Mouse (Mus musculus): Measurements from ENCODE around the gene Ddx59.

Gene Ddx59

DNA sequence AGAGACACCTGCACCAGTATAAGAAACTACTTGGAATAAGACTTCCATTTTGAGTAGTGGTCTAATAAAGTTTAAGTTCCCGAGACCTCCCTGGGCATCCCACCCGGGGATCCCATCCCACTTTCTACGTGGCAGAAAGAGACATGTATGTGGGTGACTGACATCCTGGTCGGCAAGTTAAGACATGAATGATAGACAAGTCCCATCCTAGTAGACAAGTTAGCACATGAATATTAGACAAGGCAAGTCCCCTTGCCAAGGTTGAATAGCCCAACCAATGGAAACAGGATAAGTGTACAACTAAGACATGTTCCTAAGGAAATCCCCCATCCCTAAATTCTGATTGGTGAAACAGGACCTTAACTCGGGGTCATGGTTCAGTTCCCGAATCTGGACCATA, 34.5 kb downstream of the Ddx59 start:
- DNase-seq = no peak

DNA sequence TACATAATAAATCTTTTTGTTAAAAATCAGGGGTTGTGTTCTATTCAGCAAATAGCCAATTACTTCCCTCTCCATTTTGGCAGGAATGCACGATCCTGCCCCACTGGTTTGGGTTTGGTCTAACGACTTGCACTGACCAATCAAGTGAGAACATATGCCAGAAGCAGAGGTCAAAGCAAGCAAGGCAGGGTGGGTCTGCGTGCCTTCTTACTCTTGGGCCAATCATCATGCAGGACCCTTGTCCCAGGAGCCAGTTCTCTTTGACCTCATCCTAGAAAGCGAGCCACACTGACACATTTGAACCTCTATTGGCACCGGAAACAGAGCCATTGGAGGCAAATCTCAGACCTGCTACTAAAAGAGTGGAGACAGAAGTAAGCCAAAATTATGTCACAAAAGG, 35.1 kb downstream of the Ddx59 start:
- no peak for DNase-seq

DNA sequence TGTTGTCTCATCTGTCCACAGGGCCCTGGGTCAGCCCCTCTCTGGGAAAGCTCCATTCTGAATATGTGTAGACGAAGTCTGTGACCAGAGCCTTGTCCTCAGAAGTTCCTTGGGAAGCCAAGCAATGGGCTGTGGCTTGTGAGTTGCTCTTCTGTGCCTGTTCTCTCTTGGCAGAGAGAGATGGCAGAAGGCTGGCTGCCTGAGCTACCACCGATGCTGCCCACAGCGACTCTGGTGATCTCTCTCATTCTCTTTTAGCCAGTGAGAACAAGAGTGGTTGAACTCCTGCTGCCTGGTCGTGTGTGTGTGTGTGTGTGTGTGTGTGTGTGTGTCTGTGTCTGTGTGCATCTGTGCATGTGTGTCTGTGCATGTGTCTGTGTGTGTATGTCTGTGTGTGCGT, 37.4 kb downstream of the Ddx59 start:
- DNase-seq = no peak

DNA sequence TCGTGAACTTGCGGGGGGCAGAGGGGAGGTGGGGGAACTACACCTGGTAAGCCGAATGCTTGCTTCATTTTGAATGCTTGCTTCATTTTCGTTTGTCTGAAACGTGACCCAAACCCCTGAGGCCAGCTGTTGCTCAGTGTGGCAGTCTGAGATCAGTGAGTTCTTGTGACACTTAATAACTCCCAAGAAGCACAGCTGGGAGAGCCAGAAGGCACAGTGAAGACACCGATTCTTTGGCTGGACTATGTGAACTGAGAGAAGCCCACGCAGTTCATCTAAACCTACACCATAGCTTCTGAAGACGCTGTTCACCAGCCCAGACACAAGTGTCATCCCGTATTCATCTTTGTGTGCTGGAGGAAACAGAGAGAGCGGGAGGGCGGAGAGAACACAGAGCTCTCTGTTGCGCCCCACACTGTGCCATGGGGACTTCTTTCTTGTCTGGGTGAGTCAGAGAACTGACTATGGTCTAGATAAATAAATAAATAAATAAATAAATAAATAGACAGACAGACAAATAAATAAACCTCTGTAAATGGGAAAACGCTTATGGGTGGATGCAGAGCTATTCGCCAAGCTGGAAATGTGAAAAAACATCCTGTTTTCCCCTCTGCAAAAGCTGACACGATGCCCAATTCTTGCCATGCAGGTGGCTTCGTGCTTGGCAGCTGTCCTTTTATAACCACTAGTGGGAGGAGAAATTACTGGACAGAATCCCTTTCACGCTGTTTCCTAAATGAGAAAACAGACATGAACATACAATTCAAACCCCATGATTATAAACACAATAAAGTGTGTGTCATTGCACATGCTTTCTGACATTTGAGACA, 40.9 kb downstream of the Ddx59 start:
- DNase-seq = no peak

DNA sequence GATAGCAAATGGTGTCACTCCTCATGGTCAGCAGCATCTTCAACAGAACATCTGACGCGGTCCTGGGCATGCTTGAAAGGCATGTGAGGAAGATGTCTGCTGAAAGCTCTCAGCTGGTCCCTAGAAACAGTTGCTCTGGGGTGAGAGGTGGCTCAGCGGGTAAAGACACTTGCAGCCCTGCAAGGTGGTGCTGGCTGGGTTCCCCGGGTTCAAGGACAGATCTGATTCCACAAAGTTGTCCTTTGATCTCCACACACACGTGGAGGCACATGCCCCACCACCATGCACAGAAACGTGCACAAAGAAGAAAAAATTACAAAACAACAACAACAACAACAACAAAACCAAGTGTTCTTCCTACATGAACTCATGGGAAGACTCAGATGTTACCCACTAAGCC, 41.7 kb downstream of the Ddx59 start:
- DNase-seq = no peak

DNA sequence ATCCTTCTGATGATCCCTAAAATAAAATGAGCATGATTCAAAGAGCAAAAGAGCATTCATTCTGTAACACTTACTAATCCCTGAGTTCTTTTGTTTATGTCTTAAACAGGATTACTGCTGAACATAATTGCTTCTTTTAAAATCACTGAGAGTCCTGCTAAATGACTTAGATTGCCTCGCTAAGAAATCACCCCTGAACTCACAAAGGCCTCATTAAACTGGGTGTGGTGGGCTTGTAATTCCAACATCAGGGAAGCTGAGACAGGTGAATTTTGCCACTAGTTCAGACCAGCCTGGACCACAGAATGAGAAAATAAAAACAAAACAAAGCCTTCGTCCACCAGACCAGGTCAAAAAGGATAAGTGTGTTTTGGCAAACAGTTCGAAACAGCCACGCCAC, 42.3 kb downstream of the Ddx59 start:
- no peak for DNase-seq

DNA sequence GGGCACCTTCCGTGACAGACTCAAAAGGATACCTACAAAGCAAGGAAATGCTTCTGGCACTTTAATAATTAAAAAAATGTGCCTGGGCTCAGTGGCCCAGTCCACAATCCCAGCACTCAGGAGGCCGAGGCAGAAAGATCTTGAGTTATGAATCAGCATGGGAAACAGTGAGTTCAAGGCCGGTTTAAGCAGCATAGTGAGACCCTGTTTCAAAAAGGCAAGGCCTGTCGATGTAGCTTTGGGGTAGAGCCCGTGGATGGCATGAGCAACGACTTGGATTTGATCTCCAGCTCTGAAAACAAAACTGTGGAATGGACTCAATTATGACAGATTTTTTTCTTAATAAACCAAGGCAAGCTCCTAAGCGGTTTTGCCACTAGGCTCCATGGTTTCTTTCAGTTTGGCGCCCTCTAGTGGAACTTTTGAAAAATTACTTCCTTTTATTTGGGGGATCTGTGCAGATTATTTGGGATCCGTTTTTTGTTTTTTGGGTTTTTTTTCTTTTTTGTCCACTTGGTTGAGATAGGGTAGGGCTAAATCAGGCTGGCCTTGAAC, 43.7 kb downstream of the Ddx59 start:
- no peak for DNase-seq

DNA sequence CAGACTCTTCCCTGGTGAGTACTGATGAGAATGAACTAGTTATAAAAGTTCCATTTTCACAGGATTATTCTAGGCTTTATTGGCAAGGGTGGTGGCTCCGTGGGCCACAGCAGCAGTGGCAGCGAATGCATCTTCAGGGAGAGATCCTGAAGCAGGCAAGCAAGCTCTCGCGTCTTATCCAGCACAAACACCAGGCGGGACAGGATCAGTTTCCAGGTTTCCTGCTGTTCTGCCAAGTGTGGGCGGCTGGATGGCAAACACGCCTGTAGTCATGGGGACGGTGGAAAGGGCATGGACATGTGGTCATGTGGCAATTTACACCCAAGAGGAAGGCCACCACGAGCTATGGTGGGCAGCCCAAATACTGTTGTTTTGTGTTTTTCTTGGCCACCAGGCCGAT, 47.4 kb downstream of the Ddx59 start:
- no peak for DNase-seq

DNA sequence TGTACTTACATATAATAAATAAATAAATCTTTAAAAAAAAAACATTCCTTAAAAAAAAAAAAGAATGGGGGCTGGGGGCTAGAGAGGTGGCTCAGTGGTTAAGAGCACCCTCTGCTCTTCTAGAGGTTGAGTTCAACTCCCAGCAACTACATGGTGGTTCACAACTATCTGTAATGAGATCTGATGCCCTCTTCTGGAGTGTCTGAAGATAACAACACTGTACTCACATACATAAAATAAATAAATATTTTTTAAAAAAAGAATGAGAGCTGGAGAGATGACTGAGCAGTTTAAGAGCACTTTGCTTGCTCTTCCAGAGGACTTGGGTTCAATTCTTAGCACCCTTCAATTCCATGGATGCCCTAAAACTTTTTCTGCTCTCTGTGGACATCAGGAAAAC, 50.1 kb downstream of the Ddx59 start:
- no peak for DNase-seq

DNA sequence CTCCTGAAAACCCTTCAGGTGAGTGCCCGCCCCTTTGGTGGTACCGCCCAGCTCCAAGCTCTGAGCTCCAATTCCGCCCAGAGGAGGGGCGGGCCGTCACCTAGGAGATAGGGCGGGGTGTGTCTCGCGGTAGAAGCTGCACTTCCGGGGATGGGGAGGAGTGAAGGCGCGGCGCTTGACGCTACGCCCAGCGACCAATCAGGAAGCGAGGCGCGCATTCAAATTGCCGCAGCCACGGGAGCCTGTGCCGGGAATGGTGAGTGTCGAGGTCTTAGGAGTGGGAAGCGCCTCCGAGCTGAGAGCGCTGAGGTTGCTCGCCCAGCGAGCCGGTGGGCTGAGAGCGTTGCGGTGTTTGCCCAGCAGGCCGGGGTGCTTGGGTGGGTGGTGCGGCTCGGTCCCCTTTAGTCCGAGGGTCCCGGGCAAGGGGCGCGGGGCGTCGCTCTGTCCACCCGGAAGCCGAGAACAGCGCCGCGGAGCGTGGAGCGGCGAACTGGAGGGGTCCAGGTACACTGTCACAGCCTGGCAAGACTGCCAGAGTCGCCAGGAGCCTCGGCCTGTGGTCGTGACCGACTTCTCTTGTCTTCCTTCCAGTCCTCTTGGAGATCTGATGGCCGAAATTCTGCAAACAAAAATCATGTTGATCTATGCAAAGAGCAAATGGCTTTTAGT, 51.2 kb downstream of the Ddx59 start, which contains the start of gene Kif14:
Kif14 (plus strand) TSS at position 201 of the 669 bp plus-strand sequence.
- DNase-seq = peak; percentile 97

DNA sequence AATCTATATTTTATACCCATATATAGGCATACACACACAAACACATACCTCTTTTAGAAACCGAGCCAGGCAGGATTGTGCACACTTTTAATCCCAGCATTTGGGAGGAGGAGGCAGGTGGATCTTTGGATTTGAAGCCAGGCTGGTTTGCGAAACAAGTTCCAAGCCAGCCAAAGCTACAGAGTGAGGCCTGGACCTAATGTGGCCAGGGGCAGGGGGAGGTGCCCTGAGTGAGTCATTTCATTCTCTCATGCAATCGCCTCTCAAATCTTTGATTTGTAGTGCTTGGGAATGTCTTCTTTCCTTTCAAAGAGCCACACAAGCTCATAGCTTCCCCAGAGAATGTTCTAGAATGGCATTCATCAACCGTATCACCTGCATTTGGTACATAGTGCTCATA, 54.3 kb downstream of the Ddx59 start:
- no peak for DNase-seq

DNA sequence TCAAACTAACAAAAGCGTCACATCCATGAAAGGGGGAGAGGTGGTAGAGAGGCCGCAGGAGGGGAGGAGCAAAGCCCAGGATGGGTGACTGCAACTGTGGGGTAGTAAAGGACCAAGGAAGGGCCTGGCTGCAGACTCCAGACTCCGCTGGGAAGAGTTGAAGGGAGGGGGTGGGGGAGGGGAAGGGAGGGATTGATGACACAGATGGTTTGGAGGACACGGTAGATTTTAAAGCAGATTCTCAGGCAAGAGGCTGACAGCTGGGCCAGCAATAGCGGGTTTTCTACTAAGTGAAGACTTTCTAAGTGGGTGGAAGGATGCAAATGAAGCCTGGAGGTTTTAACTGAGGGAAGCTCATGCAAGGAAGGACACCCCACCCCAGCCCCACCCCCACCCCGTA, 55.4 kb downstream of the Ddx59 start:
- no peak for DNase-seq

All from kidney, adult 8-10 months (tissue).